Mouse (Mus musculus) stomach, embryonic 16.5 days (tissue): ENCODE measurements around the gene Olfr410. TPM values are rescaled to one million over a fixed set of nuclear protein-coding genes. Genes with fewer than 3 reads are reported as not detected.

ENCODE experiments used
- ATAC-seq: fragments of 200-750 bp; cut with Nextera tagmentation; 2 replicates; pipeline ENCODE4 v1.8.0; 2017; ENCODE audit warnings: moderate number of reproducible peaks, moderate TSS enrichment; ENCODE audit not compliant: insufficient read depth, low FRiP score
- H3K27ac ChIP-seq: fragments of 300-500 bp; sonication (generic); 2 replicates; pipeline ENCODE4 v1.5.1; 2014; ENCODE audit warnings: low read length
- H3K27me3 ChIP-seq: fragments of 300-500 bp; sonication (generic); 2 replicates; pipeline ENCODE4 v1.6.1; 2014; ENCODE audit warnings: low read length, control low read depth, mixed read lengths; ENCODE audit not compliant: control insufficient read depth, insufficient read depth
- H3K36me3 ChIP-seq: fragments of 300-500 bp; sonication (generic); 2 replicates; pipeline ENCODE4 v1.6.1; 2014; ENCODE audit warnings: low read length; ENCODE audit not compliant: control insufficient read depth, insufficient read depth
- H3K4me1 ChIP-seq: fragments of 300-500 bp; sonication (generic); 2 replicates; pipeline ENCODE4 v1.6.1; 2014; ENCODE audit warnings: low read length, control low read depth, mixed read lengths; ENCODE audit not compliant: control insufficient read depth, insufficient read depth
- H3K4me2 ChIP-seq: fragments of 300-500 bp; sonication (generic); 2 replicates; pipeline ENCODE4 v1.6.1; 2014; ENCODE audit warnings: low read depth, low read length, mixed read lengths
- H3K4me3 ChIP-seq: fragments of 300-500 bp; sonication (generic); replicated peaks from 2 replicates; pipeline ENCODE4 v1.5.1; 2014; ENCODE audit warnings: mild to moderate bottlenecking, low read length
- H3K9ac ChIP-seq: fragments of 300-500 bp; sonication (generic); 2 replicates; pipeline ENCODE4 v1.6.1; 2014; ENCODE audit warnings: low read length
- H3K9me3 ChIP-seq: fragments of 300-500 bp; sonication (generic); replicated peaks from 2 replicates; pipeline ENCODE4 v1.6.1; 2016; ENCODE audit warnings: low read length, control low read depth; ENCODE audit not compliant: control insufficient read depth
- WGBS: fragments of 180-500 bp; shearing (Covaris S2); extraction: QIAGEN DNeasy Blood & Tissue Kit; methylation state at CpG from one replicate; pipeline ENCODE4 v1.1.7; 2014; 5-methylcytosine and 5-hydroxymethylcytosine counted together
- polyA plus RNA-seq: library from polyadenylated mRNA; unstranded; fragments of >200 nt; fragmentation: Nextera tagmentation; extraction: Ambion mirVana; gene quantifications from 2 replicates; pipeline ENCODE4 v1.2.1, GENCODE M21; 2015

Olfr410 gene
- polyA plus RNA-seq, 1 experiment from 2014 or later: not detected

GRCm38 (mm10) chr11:74326044-74326443, 11.8 kb downstream of the Olfr410 start:
- Histone ChIP-seq H3K9ac (no peak overlapping the region), H3K4me3 (no peak overlapping the region), H3K9me3 (no peaks in the 10 kb centered on the region), H3K36me3 (no peaks in the 10 kb centered on the region), H3K27me3 (no peaks in the 10 kb centered on the region), H3K4me2 (no peak overlapping the region), H3K4me1 (no peaks in the 10 kb centered on the region), H3K27ac (no peak overlapping the region)
- ATAC-seq: no peak
- WGBS: 68% methylated on average over 2 of the region's 2 CpGs

GRCm38 (mm10) chr11:74287256-74287655, 50.6 kb downstream of the Olfr410 start:
- no peak overlapping the region for H3K27ac ChIP-seq
- H3K9me3 ChIP-seq: no peaks in the 10 kb centered on the region
- H3K4me3 ChIP-seq: no peak overlapping the region
- 78% methylated on average over 2 of the region's 2 CpGs for WGBS
- ATAC-seq: no peak
- H3K4me2 ChIP-seq: no peak overlapping the region
- H3K9ac ChIP-seq: no peak overlapping the region
- no peaks in the 10 kb centered on the region for H3K4me1 ChIP-seq
- no peaks in the 10 kb centered on the region for H3K36me3 ChIP-seq
- H3K27me3 ChIP-seq: no peaks in the 10 kb centered on the region

GRCm38 (mm10) chr11:74283436-74283835, 54.4 kb downstream of the Olfr410 start, which contains the start of gene Olfr59:
Gene Olfr59 (plus strand): TSS chr11:74283736.
- no peaks in the 10 kb centered on the region for H3K36me3 ChIP-seq
- H3K4me3 ChIP-seq: no peak within 1 kb of the TSS
- no peaks in the 10 kb centered on the region for H3K9me3 ChIP-seq
- ATAC-seq: no peak
- no peak within 1 kb of the TSS for H3K4me2 ChIP-seq
- no peaks in the 10 kb centered on the region for H3K27me3 ChIP-seq
- no peak within 1 kb of the TSS for H3K27ac ChIP-seq
- 42% methylated on average over 2 of the region's 2 CpGs for WGBS
- no peaks in the 10 kb centered on the region for H3K4me1 ChIP-seq
- H3K9ac ChIP-seq: no peak within 1 kb of the TSS

Other genes starting within 250 kb of the Olfr410 start
- gene Olfr401, start 224.3 kb downstream of the Olfr410 start, polyA plus RNA-seq: not detected in 2 replicates
- not detected in 2 replicates for gene Olfr402, start 184.5 kb downstream of the Olfr410 start, polyA plus RNA-seq
- not detected in 2 replicates for gene Olfr403, start 151.8 kb downstream of the Olfr410 start, polyA plus RNA-seq
- not detected in 2 replicates for gene Olfr43, start 126.7 kb downstream of the Olfr410 start, polyA plus RNA-seq
- gene Olfr406, start 78.2 kb downstream of the Olfr410 start, polyA plus RNA-seq: not detected in 2 replicates
- gene Olfr59, start 54.3 kb downstream of the Olfr410 start, polyA plus RNA-seq: not detected in 2 replicates
- not detected in 2 replicates for gene Olfr411, start 14.6 kb upstream of the Olfr410 start, polyA plus RNA-seq
- not detected in 2 replicates for gene Olfr412, start 24.0 kb upstream of the Olfr410 start, polyA plus RNA-seq